Mouse (Mus musculus) megakaryocyte, embryonic 14.5 days (primary cell): ENCODE results near the gene Zfp119b. TPM values are rescaled to one million over a fixed set of nuclear protein-coding genes. Genes with fewer than 3 reads are reported as not detected.

Experiments
- H3K27me3 ChIP-seq: replicated peaks from 2 replicates; pipeline ENCODE3; 2012; ENCODE audit warnings: inconsistent platforms
- H3K36me3 ChIP-seq: replicated peaks from 2 replicates; pipeline ENCODE3; 2012; ENCODE audit warnings: low read length, inconsistent platforms, mixed read lengths
- H3K4me1 ChIP-seq: 2 replicates; pipeline ENCODE4 v1.6.1; 2012; ENCODE audit warnings: inconsistent platforms
- H3K4me3 ChIP-seq: replicated peaks from 2 replicates; pipeline ENCODE3; 2012; ENCODE audit warnings: moderate library complexity, mild to moderate bottlenecking, inconsistent platforms
- H3K9me3 ChIP-seq: 2 replicates; pipeline ENCODE4 v1.6.1; 2012; ENCODE audit warnings: inconsistent platforms
- FLI1 ChIP-seq: IDR thresholded peaks from 2 replicates; pipeline ENCODE4 v1.6.1; 2012; ENCODE audit warnings: low read length, inconsistent platforms, mixed read lengths
- GATA1 ChIP-seq: IDR thresholded peaks from 3 replicates; pipeline ENCODE4 v1.6.1; 2012; ENCODE audit warnings: mixed read lengths, low read length, inconsistent platforms, borderline replicate concordance
- polyA plus RNA-seq: library from polyadenylated mRNA; stranded (reverse); fragments of >175 nt; gene quantifications from 2 replicates; pipeline ENCODE4 v1.2.3, GENCODE M21; 2012; ENCODE audit warnings: low replicate concordance; ENCODE audit not compliant: insufficient read depth

The Zfp119b gene
- 0.12 TPM in 1 of 2 replicates, not detected in the other for polyA plus RNA-seq

DNA sequence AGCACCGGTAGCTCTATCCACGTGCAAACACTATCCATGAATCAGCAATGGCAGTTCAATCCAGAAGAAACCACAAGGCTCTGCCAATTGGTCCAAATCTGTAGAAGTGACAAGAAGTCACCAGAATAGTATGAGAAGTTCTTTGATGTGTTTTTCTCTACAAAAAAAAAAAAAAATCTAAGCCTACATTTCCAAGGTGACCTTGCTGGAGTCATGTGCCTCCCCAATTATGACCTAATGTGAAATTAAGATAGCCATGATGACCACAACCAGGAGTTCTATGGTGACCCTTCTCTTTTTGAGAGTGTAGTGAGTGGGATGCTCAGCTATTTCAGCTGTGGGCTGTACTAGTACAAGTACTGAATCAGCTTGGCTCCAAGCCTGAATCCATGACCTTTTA, at the start of gene Zfp119b:
Gene Zfp119b (minus strand): TSS at position 101 of the 400 bp plus-strand sequence.
- TF ChIP-seq GATA1 (no peak), FLI1 (no peak)
- H3K36me3 ChIP-seq = peaks cover 3% of the 10 kb centered on the region
- H3K27me3 ChIP-seq = no peaks in the 10 kb centered on the region
- H3K4me3 ChIP-seq = no peak within 1 kb of the TSS
- peaks cover 66% of the 10 kb centered on the region for H3K4me1 ChIP-seq
- no peaks in the 10 kb centered on the region for H3K9me3 ChIP-seq

DNA sequence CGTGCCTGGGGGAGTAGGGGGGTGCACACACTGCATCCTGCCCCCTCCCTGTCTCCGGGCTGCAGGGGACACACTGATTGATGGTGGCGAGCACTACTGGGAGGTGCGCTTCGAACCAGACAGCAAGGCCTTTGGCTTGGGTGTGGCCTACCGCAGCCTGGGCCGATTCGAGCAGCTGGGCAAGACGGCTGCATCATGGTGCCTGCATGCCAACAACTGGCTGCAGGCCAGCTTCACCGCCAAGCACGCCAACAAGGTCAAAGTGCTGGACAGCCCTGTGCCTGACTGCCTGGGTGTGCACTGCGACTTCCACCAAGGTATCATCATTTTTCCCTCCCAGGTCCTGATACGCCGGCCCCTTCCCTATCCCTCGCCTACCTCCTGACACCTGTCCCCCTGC, 46.7 kb upstream of the Zfp119b start:
- no peak for TF ChIP-seq GATA1
- TF ChIP-seq FLI1 = no peak
- peak overlapping the region; percentile 56 for H3K4me3 ChIP-seq
- H3K36me3 ChIP-seq = no peaks in the 10 kb centered on the region
- peaks cover 10% of the 10 kb centered on the region for H3K4me1 ChIP-seq
- H3K9me3 ChIP-seq = peaks cover 28% of the 10 kb centered on the region
- peaks cover 61% of the 10 kb centered on the region for H3K27me3 ChIP-seq

DNA sequence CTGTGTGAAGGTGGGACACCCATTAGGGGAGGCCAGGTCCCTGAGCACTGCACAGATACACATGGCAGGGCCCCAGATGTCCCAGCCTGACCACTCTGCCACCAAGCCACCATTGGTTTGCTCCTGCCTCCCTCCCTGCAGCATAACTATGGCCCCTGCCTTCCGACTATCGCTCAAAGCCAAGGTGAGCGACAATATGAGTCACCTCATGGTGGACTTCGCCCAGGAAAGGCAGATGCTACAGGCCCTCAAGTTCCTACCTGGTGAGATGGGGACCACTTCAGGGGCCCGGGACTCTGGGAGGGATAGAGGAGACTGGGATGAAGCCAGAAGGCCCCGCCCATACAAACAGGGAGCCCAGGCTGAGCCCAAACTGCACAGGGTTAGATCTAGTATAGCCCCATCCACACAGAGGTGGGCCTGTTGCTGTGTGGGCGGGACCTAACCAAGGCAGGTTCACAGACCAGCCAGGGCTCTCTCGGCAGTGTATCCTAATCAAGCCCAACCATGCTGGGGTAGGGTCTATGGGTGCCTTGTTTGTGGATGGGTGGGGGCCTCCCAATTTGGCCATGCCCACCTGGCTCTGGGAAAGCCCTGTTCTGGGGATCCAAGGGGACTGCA, 41.1 kb upstream of the Zfp119b start:
- Histone ChIP-seq H3K4me3 (no peak overlapping the region), H3K36me3 (no peaks in the 10 kb centered on the region), H3K27me3 (peaks cover 78% of the 10 kb centered on the region), H3K9me3 (no peaks in the 10 kb centered on the region), H3K4me1 (peaks cover 6% of the 10 kb centered on the region)
- TF ChIP-seq FLI1 (no peak), GATA1 (no peak)

DNA sequence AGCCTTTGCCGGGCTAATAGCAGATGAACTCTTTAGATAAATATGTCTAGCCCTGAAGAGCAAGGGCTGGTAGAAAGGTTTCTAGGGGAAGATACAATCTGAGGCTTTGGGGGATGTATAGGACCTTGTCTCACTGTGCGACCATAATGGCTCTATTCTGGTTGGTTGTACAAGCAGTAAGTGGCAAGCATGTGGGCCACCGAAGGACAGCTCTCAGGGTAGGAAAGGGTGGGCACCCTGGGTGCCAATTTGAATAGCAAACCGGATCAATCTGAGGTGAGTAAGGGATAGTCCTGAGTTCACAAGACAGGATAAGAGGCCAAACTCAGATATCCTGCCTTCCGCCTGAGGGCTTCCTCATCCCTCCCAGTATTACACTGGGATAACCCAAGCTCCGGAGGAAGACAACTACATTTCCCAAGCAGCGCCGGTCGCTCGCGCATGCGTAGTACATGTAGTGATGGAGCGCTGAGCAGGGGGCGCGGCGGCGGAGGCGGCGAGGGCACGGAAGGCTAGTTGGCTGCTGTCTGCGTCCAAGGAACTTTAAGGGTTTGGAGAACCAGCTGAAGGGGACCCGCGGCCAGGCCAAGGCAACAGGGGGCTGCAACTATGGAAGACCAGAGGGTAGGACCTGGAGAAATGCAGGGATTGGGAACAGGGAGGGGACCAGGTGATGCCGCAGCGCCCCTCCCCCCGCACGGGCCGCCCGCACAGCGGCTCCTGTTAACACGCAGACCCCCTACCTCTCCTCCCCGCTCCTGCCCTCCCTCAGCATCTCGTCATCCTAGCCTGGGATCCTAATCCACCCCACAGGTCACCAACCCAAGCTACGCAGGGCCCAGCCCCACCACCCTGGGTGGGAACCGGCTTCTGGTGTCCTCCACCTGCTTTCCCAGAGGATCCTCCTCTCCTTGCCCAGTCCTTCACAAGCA, 37.0 kb upstream of the Zfp119b start, which contains the start of gene Fsd1:
Gene Fsd1 (plus strand): TSS at position 480 of the 932 bp plus-strand sequence.
- Histone ChIP-seq H3K9me3 (peaks cover 15% of the 10 kb centered on the region), H3K27me3 (peaks cover 63% of the 10 kb centered on the region), H3K4me3 (no peak within 1 kb of the TSS), H3K36me3 (no peaks in the 10 kb centered on the region), H3K4me1 (peaks cover 6% of the 10 kb centered on the region)
- TF ChIP-seq FLI1 (no peak), GATA1 (no peak)

DNA sequence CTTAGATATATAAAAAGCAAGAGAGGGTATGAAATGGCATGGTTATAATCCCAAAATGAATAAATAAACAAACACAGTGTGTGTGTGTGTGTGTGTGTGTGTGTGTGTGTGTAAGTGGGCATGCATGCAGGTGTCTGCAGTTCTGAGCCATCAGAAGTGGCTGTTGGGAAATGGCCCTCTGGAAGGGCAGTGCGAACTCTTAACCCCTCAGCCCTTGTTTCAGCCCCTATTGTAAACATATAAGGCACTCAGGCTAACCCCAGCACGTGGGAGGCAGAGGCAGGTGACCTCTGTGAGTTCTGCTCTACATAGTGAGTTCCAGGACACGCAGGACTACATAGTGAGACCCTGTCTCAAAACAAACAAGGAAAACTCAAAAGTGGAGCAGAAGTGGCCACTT, 28.0 kb upstream of the Zfp119b start:
- no peak for TF ChIP-seq FLI1
- no peak for TF ChIP-seq GATA1
- Histone ChIP-seq H3K27me3 (peaks cover 50% of the 10 kb centered on the region), H3K4me1 (peaks cover 13% of the 10 kb centered on the region)

DNA sequence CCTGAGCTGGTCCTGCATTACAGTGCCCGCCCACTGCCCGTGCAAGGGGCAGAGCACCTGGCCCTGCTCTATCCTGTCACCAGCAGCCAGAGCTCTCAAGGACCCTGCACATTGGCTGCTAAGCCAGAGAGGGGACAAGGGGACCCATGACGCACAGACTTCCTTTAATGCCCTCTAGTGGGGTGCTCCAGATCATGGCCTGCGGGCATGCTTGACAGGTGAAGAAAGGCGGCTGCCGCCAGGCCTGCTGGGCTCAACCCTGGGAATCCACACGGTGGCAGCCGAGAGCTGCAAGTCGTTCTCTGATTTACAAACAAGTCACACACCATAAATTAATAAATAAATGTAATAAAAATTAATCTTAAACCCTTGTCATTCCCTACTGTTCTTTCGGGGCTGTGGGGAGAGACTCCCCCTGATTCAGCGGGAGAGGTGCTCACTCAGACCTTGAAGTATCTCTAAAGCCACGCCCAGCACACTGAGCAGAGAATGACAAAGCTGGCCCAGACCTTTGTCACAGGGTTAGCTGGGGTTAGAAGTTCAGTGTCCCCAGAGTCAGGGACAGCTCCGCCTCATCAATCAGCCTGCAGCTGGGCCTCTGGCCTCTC, 27.1 kb upstream of the Zfp119b start:
- H3K9me3 ChIP-seq = peaks cover 6% of the 10 kb centered on the region
- peaks cover 58% of the 10 kb centered on the region for H3K27me3 ChIP-seq
- peaks cover 14% of the 10 kb centered on the region for H3K4me1 ChIP-seq

More for the DNA sequence above, 28.0 kb upstream of the Zfp119b start:
- no peaks in the 10 kb centered on the region for H3K36me3 ChIP-seq
- H3K9me3 ChIP-seq = peaks cover 9% of the 10 kb centered on the region
- H3K4me3 ChIP-seq = no peak overlapping the region

DNA sequence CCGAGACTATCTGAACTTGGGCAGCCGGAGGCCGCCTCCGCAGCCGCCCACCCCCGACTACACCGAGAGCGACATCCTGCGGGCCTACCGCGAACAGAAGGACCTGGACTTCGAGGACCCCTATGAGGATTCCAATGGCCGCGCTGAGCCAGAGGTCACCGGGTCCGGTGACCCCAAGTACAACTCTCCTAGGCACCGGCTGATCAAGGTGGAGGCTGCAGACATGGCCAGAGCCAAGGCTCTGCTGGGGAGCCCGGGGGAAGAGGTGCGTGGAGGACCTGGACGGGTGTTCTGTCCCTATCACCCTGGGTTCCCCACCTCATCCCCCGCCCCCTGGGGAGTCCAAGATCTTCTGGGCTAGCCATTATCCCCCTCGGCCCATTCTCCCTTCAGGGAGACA, 22.2 kb upstream of the Zfp119b start:
- H3K27me3 ChIP-seq = peaks cover 58% of the 10 kb centered on the region
- no peak overlapping the region for H3K4me3 ChIP-seq
- TF ChIP-seq GATA1 (no peak), FLI1 (no peak)
- no peaks in the 10 kb centered on the region for H3K9me3 ChIP-seq
- peaks cover 28% of the 10 kb centered on the region for H3K36me3 ChIP-seq
- H3K4me1 ChIP-seq = peaks cover 43% of the 10 kb centered on the region

More for the DNA sequence above, 27.1 kb upstream of the Zfp119b start:
- TF ChIP-seq GATA1 (no peak), FLI1 (no peak)
- Histone ChIP-seq H3K36me3 (no peaks in the 10 kb centered on the region), H3K4me3 (peak overlapping the region; percentile 69)

DNA sequence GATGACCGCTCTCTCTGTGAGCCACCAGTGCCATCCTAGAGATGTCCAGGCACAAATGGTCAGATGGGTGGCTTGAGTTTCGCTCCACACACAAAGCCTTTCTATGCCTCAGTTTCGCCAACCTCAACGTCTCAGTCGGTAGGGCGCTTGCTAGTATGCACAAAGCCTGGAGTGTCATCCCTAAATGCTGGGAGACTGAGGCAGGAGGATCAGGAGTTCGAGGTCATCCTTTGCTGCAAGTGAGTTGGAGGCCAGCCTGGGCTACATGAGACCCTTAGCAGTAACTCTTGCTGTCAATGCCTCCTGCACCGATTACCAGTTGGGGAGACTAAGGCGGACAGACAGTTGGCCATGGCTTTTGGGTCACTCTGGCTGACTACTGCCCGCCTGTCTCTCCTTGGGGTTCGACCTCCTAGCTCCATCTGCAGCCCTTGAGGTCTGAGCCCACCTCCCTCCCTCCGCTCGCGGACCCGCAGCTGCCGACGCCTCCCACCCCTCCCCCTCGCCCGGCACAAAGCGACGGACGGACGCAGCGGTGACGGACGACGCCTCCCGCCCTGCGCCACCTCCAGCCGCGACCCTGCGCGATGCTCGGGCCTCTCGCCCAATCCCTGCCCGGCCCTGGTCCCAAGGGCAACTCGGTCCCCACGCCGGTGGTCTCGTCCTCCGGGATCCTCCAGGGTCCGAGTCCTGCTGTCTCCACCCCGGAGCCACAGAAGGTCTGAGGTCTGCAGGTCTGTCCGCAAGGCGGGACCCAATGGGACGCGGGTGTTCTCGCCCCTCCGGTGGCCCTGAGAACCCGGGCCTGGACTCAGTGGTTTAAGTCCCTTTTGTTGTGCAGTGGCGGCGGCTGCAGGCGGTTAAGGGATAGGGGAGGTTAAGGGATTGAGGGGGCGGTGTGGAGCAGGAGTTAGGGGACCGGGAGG, 20.9 kb upstream of the Zfp119b start, which contains the start of gene Shd:
Gene Shd (plus strand): TSS at position 502 of the 926 bp plus-strand sequence.
- peaks cover 37% of the 10 kb centered on the region for H3K4me1 ChIP-seq
- H3K9me3 ChIP-seq = no peaks in the 10 kb centered on the region
- peaks cover 40% of the 10 kb centered on the region for H3K36me3 ChIP-seq
- H3K4me3 ChIP-seq = peak within 1 kb of the TSS; percentile 86
- H3K27me3 ChIP-seq = peaks cover 50% of the 10 kb centered on the region
- TF ChIP-seq GATA1 (no peak), FLI1 (no peak)

DNA sequence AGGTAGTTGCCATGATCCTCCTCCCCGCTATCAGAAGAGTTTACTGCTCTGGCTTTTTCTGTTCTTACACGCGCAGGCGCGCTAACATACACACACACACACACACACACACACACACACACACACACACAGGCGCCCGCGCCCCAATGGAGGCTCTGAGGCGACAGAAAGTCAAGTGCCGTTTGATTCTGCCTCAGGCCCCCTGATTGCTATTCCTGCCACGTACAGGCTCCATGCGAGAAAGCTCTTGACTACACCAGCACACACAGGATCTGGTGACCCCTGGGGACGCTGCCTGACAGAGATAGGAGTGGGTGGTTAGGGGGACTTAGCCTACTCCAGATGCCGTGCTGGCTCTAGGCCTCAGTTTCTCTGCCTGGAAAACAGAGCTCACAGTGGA, 20.3 kb upstream of the Zfp119b start:
- Histone ChIP-seq H3K36me3 (peaks cover 47% of the 10 kb centered on the region), H3K27me3 (peaks cover 50% of the 10 kb centered on the region), H3K4me3 (no peak overlapping the region), H3K4me1 (peaks cover 43% of the 10 kb centered on the region), H3K9me3 (no peaks in the 10 kb centered on the region)
- TF ChIP-seq GATA1 (no peak), FLI1 (no peak)
